Mouse (Mus musculus): ENCODE measurements around the gene Snrnp200. TPM values are rescaled to one million over a fixed set of nuclear protein-coding genes. Genes with fewer than 3 reads are reported as not detected.

The Snrnp200 gene
- polyA plus RNA-seq, 1 experiment from 2014 or later = 93.3 TPM

- Histone ChIP-seq H3K9ac (ENCODE audit: low read depth, low read length) (no peak overlapping the region), H3K27me3 (ENCODE audit: control insufficient read depth, insufficient read depth, low read length) (no peaks in the 10 kb centered on the region), H3K4me2 (replicated peaks; ENCODE audit: low read depth, low read length) (no peak overlapping the region), H3K4me1 (replicated peaks; ENCODE audit: control insufficient read depth, insufficient read depth, low read length) (no peaks in the 10 kb centered on the region), H3K4me3 (ENCODE audit: low read depth, low read length) (no peak overlapping the region), H3K36me3 (ENCODE audit: control insufficient read depth, insufficient read depth, low read length) (no peaks in the 10 kb centered on the region), H3K27ac (ENCODE audit: low read depth, low read length) (no peak overlapping the region), H3K9me3 (ENCODE audit: control insufficient read depth, low read length) (no peaks in the 10 kb centered on the region)
- ATAC-seq (ENCODE audit: low FRiP score) = no peak
- no peak for DNase-seq (ENCODE audit: low spot score)
These were observed 70.0 kb downstream of the Snrnp200 start for GRCm38 (mm10) chr2:127278162-127278561.

Other genes starting within 250 kb of the Snrnp200 start
- 11.1 and 11.3 TPM in 2 replicates for gene Ap4e1, start 199.7 kb upstream of the Snrnp200 start, polyA plus RNA-seq (2014; fragmentation: Nextera tagmentation; extraction: Ambion mirVana)
- 23.5 and 24.1 TPM in 2 replicates for gene Blvra, start 137.7 kb upstream of the Snrnp200 start, polyA plus RNA-seq (2014; fragmentation: Nextera tagmentation; extraction: Ambion mirVana)
- gene Ncaph, start 74.4 kb upstream of the Snrnp200 start, polyA plus RNA-seq (2014; fragmentation: Nextera tagmentation; extraction: Ambion mirVana) = 86.8 and 95.2 TPM in 2 replicates
- 12.7 and 16.8 TPM in 2 replicates for gene Itpripl1, start 64.9 kb upstream of the Snrnp200 start, polyA plus RNA-seq (2014; fragmentation: Nextera tagmentation; extraction: Ambion mirVana)
- 2.7 and 3.0 TPM in 2 replicates for gene 1810024B03Rik, start 106 bp upstream of the Snrnp200 start, polyA plus RNA-seq (2014; fragmentation: Nextera tagmentation; extraction: Ambion mirVana)
- gene Ciao1, start 39.4 kb downstream of the Snrnp200 start, polyA plus RNA-seq (2014; fragmentation: Nextera tagmentation; extraction: Ambion mirVana) = 57.9 and 63.5 TPM in 2 replicates
- gene Tmem127, start 39.5 kb downstream of the Snrnp200 start, polyA plus RNA-seq (2014; fragmentation: Nextera tagmentation; extraction: Ambion mirVana) = 21.7 and 26.2 TPM in 2 replicates
- gene Stard7, start 61.8 kb downstream of the Snrnp200 start, polyA plus RNA-seq (2014; fragmentation: Nextera tagmentation; extraction: Ambion mirVana) = 79.5 and 79.9 TPM in 2 replicates
- gene Dusp2, start 127.8 kb downstream of the Snrnp200 start, polyA plus RNA-seq (2014; fragmentation: Nextera tagmentation; extraction: Ambion mirVana) = 4.9 and 5.5 TPM in 2 replicates
- not detected in 2 replicates for gene Astl, start 130.3 kb downstream of the Snrnp200 start, polyA plus RNA-seq (2014; fragmentation: Nextera tagmentation; extraction: Ambion mirVana)
- gene Adra2b, start 154.8 kb downstream of the Snrnp200 start, polyA plus RNA-seq (2014; fragmentation: Nextera tagmentation; extraction: Ambion mirVana) = 2.7 and 3.5 TPM in 2 replicates
- 0.32 TPM in 2 replicates for gene Gpat2, start 216.8 kb downstream of the Snrnp200 start, polyA plus RNA-seq (2014; fragmentation: Nextera tagmentation; extraction: Ambion mirVana)
- gene Fahd2a, start 236.2 kb downstream of the Snrnp200 start, polyA plus RNA-seq (2014; fragmentation: Nextera tagmentation; extraction: Ambion mirVana) = 25.7 and 27.8 TPM in 2 replicates

Data from hindbrain, embryonic 11.5 days (tissue).